In genomic region chrX:103490853-103491252, GRCm38 (mm10) we compare ENCODE assay signal across 18 mouse cellular contexts.
"Had no signal": no experiment of that assay in that cellular context is flagged by ENCODE, and none has a peak within 500 bp of the region (broad histone marks: within the 10 kb centered on the region; RNA-seq: fewer than 3 reads in every experiment).

No protein-coding gene starts in this region.

- H3K4me2 ChIP-seq: liver, embryonic 15.5 days; lung, embryonic 15.5 days; midbrain, embryonic 11.5 days; midbrain, embryonic 13.5 days; midbrain, embryonic 15.5 days; neural tube, embryonic 12.5 days; stomach, embryonic 15.5 days had no signal

- H3K9me3 ChIP-seq: liver, embryonic 15.5 days; lung, embryonic 15.5 days; midbrain, embryonic 13.5 days; midbrain, embryonic 15.5 days; neural tube, embryonic 12.5 days; stomach, embryonic 15.5 days had no signal

- ATAC-seq: lung, postnatal 0 days; midbrain, embryonic 13.5 days; midbrain, embryonic 15.5 days had no signal

- H3K9ac ChIP-seq: liver, embryonic 15.5 days; lung, embryonic 15.5 days; midbrain, embryonic 13.5 days; midbrain, embryonic 15.5 days; neural tube, embryonic 12.5 days; stomach, embryonic 15.5 days had no signal

- DNase-seq: lung, adult 2 months; lung, postnatal 14 days; lung, postnatal 36 days; right cerebral cortex, postnatal 14 days; thymus, adult 2 months; thymus, postnatal 25 days; thymus, postnatal 4 days had no signal

- H3K36me3 ChIP-seq: liver, embryonic 15.5 days; lung, embryonic 15.5 days; midbrain, embryonic 13.5 days; midbrain, embryonic 15.5 days; neural tube, embryonic 12.5 days; stomach, embryonic 15.5 days had no signal

- H3K4me3 ChIP-seq: liver, embryonic 15.5 days; lung, embryonic 15.5 days; megakaryocyte, embryonic 14.5 days; midbrain, embryonic 13.5 days; midbrain, embryonic 15.5 days; neural tube, embryonic 12.5 days; stomach, embryonic 15.5 days had no signal

- H3K27me3 ChIP-seq: liver, embryonic 15.5 days; lung, embryonic 15.5 days; megakaryocyte, embryonic 14.5 days; midbrain, embryonic 13.5 days; midbrain, embryonic 15.5 days; neural tube, embryonic 12.5 days; stomach, embryonic 15.5 days had no signal

- H3K4me1 ChIP-seq: neural tube, embryonic 12.5 days had no signal

- H3K27ac ChIP-seq: liver, embryonic 15.5 days; lung, embryonic 15.5 days; macrophage; midbrain, embryonic 13.5 days; midbrain, embryonic 15.5 days; neural tube, embryonic 12.5 days; stomach, embryonic 15.5 days; stomach, postnatal 0 days had no signal
